In the genomic region with DNA sequence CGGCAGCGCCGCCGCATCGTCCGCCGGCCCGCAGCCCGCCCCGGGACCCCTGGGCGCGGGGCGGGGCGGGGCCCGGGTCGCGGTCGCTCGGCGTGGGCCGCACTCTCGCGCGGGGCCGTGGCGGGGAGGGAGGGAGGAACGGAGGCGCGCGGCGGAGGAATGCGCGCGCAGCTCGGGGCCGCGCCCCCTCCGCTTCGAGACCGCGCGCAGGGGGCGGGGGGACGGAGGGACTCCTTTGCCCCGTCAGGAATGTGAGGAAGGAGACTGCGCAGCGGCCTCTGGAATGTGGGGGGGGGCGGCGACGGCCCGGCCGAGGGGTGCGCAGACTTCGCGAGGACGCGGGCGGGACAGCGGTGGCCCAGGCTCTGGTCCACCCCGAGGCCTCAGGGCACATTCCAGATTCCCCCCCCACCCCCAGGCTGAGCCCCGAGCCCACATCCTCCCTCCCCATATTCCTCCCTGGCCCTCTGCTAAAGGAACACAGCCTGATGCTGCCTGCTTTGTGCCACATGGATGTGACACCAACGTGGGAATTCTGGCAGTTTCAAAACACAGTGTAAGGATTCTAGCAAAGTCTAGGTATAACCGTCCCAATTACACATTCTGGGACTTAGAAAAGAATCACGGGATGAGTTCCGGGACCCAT, we compare ENCODE assay signal across 9 mouse cellular contexts. TPM values are rescaled to one million over a fixed set of nuclear protein-coding genes. Genes with fewer than 3 reads are reported as not detected.
DNase-seq lines count a peak whose midpoint lies in the region; ATAC-seq and TF ChIP-seq lines count a peak whose summit lies in the region.
"Had no signal": no experiment of that assay in that cellular context is flagged by ENCODE, and none has a peak within 500 bp of the region (broad histone marks: within the 10 kb centered on the region; RNA-seq: fewer than 3 reads in every experiment).

Gene Wtip, minus strand, starts transcription at position 152 of the 646 bp plus-strand sequence.

- no peaks in the 10 kb centered on the region; the same call in 1 of the 2 replicates for H3K36me3 ChIP-seq in ES-E14 (ENCODE audit: control insufficient read depth, insufficient read depth, low read length, poor library complexity, severe bottlenecking)
- no peaks in the 10 kb centered on the region for H3K36me3 ChIP-seq in forebrain, embryonic 15.5 days
- no peaks in the 10 kb centered on the region for H3K36me3 ChIP-seq in heart, postnatal 0 days (replicated peaks; ENCODE audit: control insufficient read depth, insufficient read depth, low read length)
- H3K36me3 ChIP-seq in liver, postnatal 0 days (replicated peaks; ENCODE audit: insufficient read depth, low read length) = no peaks in the 10 kb centered on the region

- peak within 1 kb of the TSS; percentile 98 for H3K9ac ChIP-seq in ES-E14 (ENCODE audit: insufficient read depth, low read depth, low read length, poor library complexity, severe bottlenecking)
- peak within 1 kb of the TSS; percentile 64 for H3K9ac ChIP-seq in forebrain, embryonic 15.5 days (replicated peaks)
- peak within 1 kb of the TSS; percentile 96 for H3K9ac ChIP-seq in heart, postnatal 0 days (replicated peaks; ENCODE audit: low read depth, low read length)
- peak within 1 kb of the TSS; percentile 74 for H3K9ac ChIP-seq in liver, postnatal 0 days (replicated peaks)

- peak within 1 kb of the TSS; percentile 73 for H3K27ac ChIP-seq in ES-E14 (ENCODE audit: insufficient read depth, low read depth, low read length, poor library complexity, severe bottlenecking)
- H3K27ac ChIP-seq in forebrain, embryonic 15.5 days (replicated peaks) = peak within 1 kb of the TSS; percentile 34; the same call in 1 of the 2 replicates
- H3K27ac ChIP-seq in heart, postnatal 0 days (ENCODE audit: low read depth) = peak within 1 kb of the TSS; percentile 84
- H3K27ac ChIP-seq in liver, postnatal 0 days (ENCODE audit: low read depth) = peak within 1 kb of the TSS; percentile 36

- H3K4me2 ChIP-seq in forebrain, embryonic 15.5 days (replicated peaks) = peak within 1 kb of the TSS; percentile 58
- H3K4me2 ChIP-seq in heart, postnatal 0 days (ENCODE audit: low read depth, low read length) = peak within 1 kb of the TSS; percentile 74
- H3K4me2 ChIP-seq in liver, postnatal 0 days (ENCODE audit: low read depth, low read length) = peak within 1 kb of the TSS; percentile 74

- no peaks in the 10 kb centered on the region for H3K9me3 ChIP-seq in ES-E14 (ENCODE audit: control insufficient read depth, insufficient read depth, low read depth, low read length)
- H3K9me3 ChIP-seq in forebrain, embryonic 15.5 days = no peaks in the 10 kb centered on the region
- H3K9me3 ChIP-seq in heart, postnatal 0 days (replicated peaks; ENCODE audit: control insufficient read depth, low read length) = no peaks in the 10 kb centered on the region
- no peaks in the 10 kb centered on the region for H3K9me3 ChIP-seq in liver, postnatal 0 days (ENCODE audit: low read length)

- peak within 1 kb of the TSS; percentile 68 to 99 for H3K4me3 ChIP-seq in ES-E14 (ENCODE audit: insufficient read depth in 1 of 2, low read depth in 1 of 2, low read length in 2 of 2, poor library complexity in 1 of 2, severe bottlenecking in 1 of 2)
- H3K4me3 ChIP-seq in forebrain, embryonic 15.5 days = peak within 1 kb of the TSS; percentile 68
- peak within 1 kb of the TSS; percentile 83 for H3K4me3 ChIP-seq in heart, postnatal 0 days (ENCODE audit: low read depth, low read length)
- peak within 1 kb of the TSS; percentile 57 for H3K4me3 ChIP-seq in liver, postnatal 0 days (ENCODE audit: low read depth, low read length)

- WGBS in forebrain, embryonic 15.5 days = 1% methylated on average over 49 of the region's 65 CpGs
- WGBS in heart, postnatal 0 days = 5% methylated on average over 16 of the region's 65 CpGs
- WGBS in liver, postnatal 0 days (ENCODE audit: insufficient replicate concordance) = 4% methylated on average over 25 of the region's 65 CpGs

- H3K27me3 ChIP-seq in forebrain, embryonic 15.5 days = no peaks in the 10 kb centered on the region
- H3K27me3 ChIP-seq in heart, postnatal 0 days (ENCODE audit: control insufficient read depth, insufficient read depth, low read length) = no peaks in the 10 kb centered on the region
- peaks cover 20% of the 10 kb centered on the region for H3K27me3 ChIP-seq in liver, postnatal 0 days (ENCODE audit: insufficient read depth, low read length)

- in situ Hi-C loops in ES-E14 (cut with MboI; ENCODE audit: low sequenced_read_pairs in 2 of 2, unreplicated experiment in 2 of 2) = no loop called here

- peak; percentile 81 for ATAC-seq in forebrain, embryonic 15.5 days (replicated peaks)
- peak; percentile 93 for ATAC-seq in heart, postnatal 0 days (ENCODE audit: insufficient read depth, low read depth)
- peak; percentile 84 for ATAC-seq in liver, postnatal 0 days
- ATAC-seq in inflammation-experienced regulatory T-cells, adult 6 months = no peak

- H3K4me1 ChIP-seq in ES-E14 (ENCODE audit: control insufficient read depth in 2 of 2, insufficient read depth in 2 of 2, low read length in 2 of 2, poor library complexity in 1 of 2) = peaks cover 2 to 16% of the 10 kb centered on the region in 2 experiments; a peak in 3 of 4 replicates
- peaks cover 23% of the 10 kb centered on the region for H3K4me1 ChIP-seq in forebrain, embryonic 15.5 days
- H3K4me1 ChIP-seq in heart, postnatal 0 days (ENCODE audit: control insufficient read depth, insufficient read depth) = peaks cover 7% of the 10 kb centered on the region; the same call in 1 of the 2 replicates
- no peaks in the 10 kb centered on the region for H3K4me1 ChIP-seq in liver, postnatal 0 days (ENCODE audit: insufficient read depth)

- peak; percentile 61 for DNase-seq in ES-E14 (ENCODE audit: low read depth, low spot score)
- peak; percentile 68 for DNase-seq in brain, adult 2 months (ENCODE audit: low read depth, low spot score)
- peak; percentile 84 for DNase-seq in heart, postnatal 0 days (ENCODE audit: low spot score)
- DNase-seq in kidney, postnatal 25 days = peak; percentile 89 to 94
- DNase-seq in liver, postnatal 0 days = peak; percentile 70
- DNase-seq in ovary, postnatal 10 days (ENCODE audit: low spot score) = peak; percentile 52

- TF ChIP-seq EP300 in heart, postnatal 0 days (IDR thresholded peaks at IDR 0.05; ENCODE audit: low read depth) = no peak
- TF ChIP-seq EP300 in liver, postnatal 0 days (IDR thresholded peaks at IDR 0.05; ENCODE audit: low read depth) = no peak

- no peak for TF ChIP-seq CTCF in heart, postnatal 0 days (IDR thresholded peaks at IDR 0.05; ENCODE audit: low read depth)
- TF ChIP-seq CTCF in liver, postnatal 0 days (IDR thresholded peaks at IDR 0.05; ENCODE audit: low read depth) = no peak

TF ChIP-seq in ES-E14, 5 proteins besides CTCF, POLR2A, EP300 and RAD21:
- no peak for TF ChIP-seq ZC3H11A (IDR thresholded peaks at IDR 0.05; ENCODE audit: borderline replicate concordance, low read depth, low read length)
- TF ChIP-seq MAFK (IDR thresholded peaks at IDR 0.05; ENCODE audit: insufficient read depth, low read depth, low read length) = no peak
- TF ChIP-seq CHD2 (IDR thresholded peaks at IDR 0.05; ENCODE audit: low read depth, low read length) = no peak
- TF ChIP-seq ZNF384 (IDR thresholded peaks at IDR 0.05; ENCODE audit: low read depth, low read length) = no peak
- no peak for TF ChIP-seq HCFC1 (IDR thresholded peaks at IDR 0.05; ENCODE audit: borderline replicate concordance, insufficient read depth, low read length)

RNA-seq across cellular contexts. Expression of gene Wtip, which starts in this region (rescaled TPM):
- 68.6 and 96.7 TPM in 2 replicates for total RNA-seq in ES-E14 (2012; rRNA removed)
- 3.0 and 4.3 TPM in 2 replicates for polyA plus RNA-seq in forebrain, embryonic 15.5 days (2015; fragmentation: Nextera tagmentation; extraction: Ambion mirVana)
- 39.3 and 55.5 TPM in 2 replicates for total RNA-seq in heart, postnatal 0 days (2014; rRNA removed; ENCODE audit: low replicate concordance)
- polyA plus RNA-seq in heart, postnatal 0 days (2015; fragmentation: Nextera tagmentation; extraction: Ambion mirVana) = 1.9 and 2.2 TPM in 2 replicates
- polyA plus RNA-seq in liver, postnatal 0 days (2015; fragmentation: Nextera tagmentation; extraction: Ambion mirVana) = 0.94 and 1.5 TPM in 2 replicates
- polyA plus RNA-seq in inflammation-experienced regulatory T-cells, adult 6 months (2017; shearing (Covaris generic)) = not detected
- total RNA-seq: common myeloid progenitor, adult 5-6 weeks had no signal

Comparison
In these comparisons a context has a peak if more than half of its experiments do, and no peak if none do; other contexts are left out.
1. H3K27ac ChIP-seq: peak in every context shown above with its lines; median percentile 84 in heart, postnatal 0 days; 73 in ES-E14; 36 in liver, postnatal 0 days; 34 in forebrain, embryonic 15.5 days.